Mouse (Mus musculus): ENCODE measurements around the gene D930020B18Rik. TPM values are rescaled to one million over a fixed set of nuclear protein-coding genes. Genes with fewer than 3 reads are reported as not detected.

D930020B18Rik gene
- total and polyA plus RNA-seq, 2 experiments from 2014 or later = 0.31 to 0.90 TPM

GRCm38 (mm10) chr10:121682539-121682938 is 41.2 kb downstream of the D930020B18Rik start:
- Histone ChIP-seq H3K9ac (no peak overlapping the region), H3K4me2 (ENCODE audit: low read depth) (no peak overlapping the region), H3K27me3 (ENCODE audit: insufficient read depth, low read length) (no peaks in the 10 kb centered on the region), H3K27ac (ENCODE audit: low read depth, low read length) (no peak overlapping the region), H3K4me3 (ENCODE audit: low read depth, low read length) (no peak overlapping the region), H3K9me3 (ENCODE audit: low read length) (no peaks in the 10 kb centered on the region), H3K36me3 (ENCODE audit: insufficient read depth) (no peaks in the 10 kb centered on the region), H3K4me1 (ENCODE audit: insufficient read depth) (no peaks in the 10 kb centered on the region)
- 95% methylated on average over 10 of the region's 10 CpGs for WGBS
- no peak for TF ChIP-seq CTCF (IDR thresholded peaks at IDR 0.05; ENCODE audit: low read depth)
- DNase-seq (no peak), ATAC-seq (no peak)

GRCm38 (mm10) chr10:121686153-121686660 is 44.8 kb downstream of the D930020B18Rik start:
- Histone ChIP-seq H3K27me3 (ENCODE audit: insufficient read depth, low read length) (no peaks in the 10 kb centered on the region), H3K36me3 (ENCODE audit: insufficient read depth) (no peaks in the 10 kb centered on the region), H3K4me2 (ENCODE audit: low read depth) (no peak overlapping the region), H3K9ac (no peak overlapping the region), H3K9me3 (ENCODE audit: low read length) (no peaks in the 10 kb centered on the region), H3K27ac (ENCODE audit: low read depth, low read length) (no peak overlapping the region), H3K4me1 (ENCODE audit: insufficient read depth) (0 out of 2 replicates have a peak, but pooled peaks cover 7% of the 10 kb centered on the region), H3K4me3 (ENCODE audit: low read depth, low read length) (no peak overlapping the region)
- TF ChIP-seq CTCF (IDR thresholded peaks at IDR 0.05; ENCODE audit: low read depth) = no peak; the same call in 1 of the 2 replicates
- DNase-seq = no peak
- WGBS = 91% methylated on average over 4 of the region's 4 CpGs
- no peak for ATAC-seq

GRCm38 (mm10) chr10:121687511-121687910 is 46.1 kb downstream of the D930020B18Rik start:
- Histone ChIP-seq H3K27me3 (ENCODE audit: insufficient read depth, low read length) (no peaks in the 10 kb centered on the region), H3K4me2 (ENCODE audit: low read depth) (no peak overlapping the region), H3K9ac (no peak overlapping the region), H3K4me1 (ENCODE audit: insufficient read depth) (0 out of 2 replicates have a peak, but pooled peaks cover 7% of the 10 kb centered on the region), H3K4me3 (ENCODE audit: low read depth, low read length) (no peak overlapping the region), H3K9me3 (ENCODE audit: low read length) (no peaks in the 10 kb centered on the region), H3K36me3 (ENCODE audit: insufficient read depth) (no peaks in the 10 kb centered on the region), H3K27ac (ENCODE audit: low read depth, low read length) (no peak overlapping the region)
- TF ChIP-seq CTCF (IDR thresholded peaks at IDR 0.05; ENCODE audit: low read depth) = no peak
- 72% methylated on average over 7 of the region's 7 CpGs for WGBS
- ATAC-seq = no peak
- DNase-seq = no peak

GRCm38 (mm10) chr10:121689591-121690314 is 48.4 kb downstream of the D930020B18Rik start:
- Histone ChIP-seq H3K4me2 (ENCODE audit: low read depth) (peak overlapping the region; percentile 29), H3K9me3 (ENCODE audit: low read length) (no peaks in the 10 kb centered on the region), H3K36me3 (ENCODE audit: insufficient read depth) (no peaks in the 10 kb centered on the region), H3K9ac (no peak overlapping the region), H3K4me3 (ENCODE audit: low read depth, low read length) (peak overlapping the region; percentile 11; the same call in 1 of the 2 replicates), H3K27me3 (ENCODE audit: insufficient read depth, low read length) (no peaks in the 10 kb centered on the region), H3K27ac (ENCODE audit: low read depth, low read length) (no peak overlapping the region), H3K4me1 (ENCODE audit: insufficient read depth) (0 out of 2 replicates have a peak, but pooled peaks cover 7% of the 10 kb centered on the region)
- DNase-seq (peak; percentile 90), ATAC-seq (peak; percentile 93)
- 19% methylated on average over 15 of the region's 15 CpGs for WGBS
- TF ChIP-seq CTCF (IDR thresholded peaks at IDR 0.05; ENCODE audit: low read depth) = peak; percentile 88

- H3K36me3 ChIP-seq (ENCODE audit: insufficient read depth) = no peaks in the 10 kb centered on the region
- H3K9me3 ChIP-seq (ENCODE audit: low read length) = 0 out of 2 replicates have a peak, but pooled peaks cover 4% of the 10 kb centered on the region
- H3K4me1 ChIP-seq (ENCODE audit: insufficient read depth) = 0 out of 2 replicates have a peak, but pooled peaks cover 7% of the 10 kb centered on the region
- H3K4me2 ChIP-seq (ENCODE audit: low read depth) = 0 out of 2 replicates have a peak overlapping the region, but pooled peaks have one; percentile 13
- no peak overlapping the region for H3K27ac ChIP-seq (ENCODE audit: low read depth, low read length)
- TF ChIP-seq CTCF (IDR thresholded peaks at IDR 0.05; ENCODE audit: low read depth) = no peak
- no peaks in the 10 kb centered on the region for H3K27me3 ChIP-seq (ENCODE audit: insufficient read depth, low read length)
- ATAC-seq (no peak), DNase-seq (no peak)
- 67% methylated on average over 18 of the region's 18 CpGs for WGBS
- no peak overlapping the region for H3K4me3 ChIP-seq (ENCODE audit: low read depth, low read length)
- H3K9ac ChIP-seq = no peak overlapping the region
These were observed 51.7 kb downstream of the D930020B18Rik start for GRCm38 (mm10) chr10:121692944-121693579.

- WGBS = 83% methylated on average over 11 of the region's 11 CpGs
- TF ChIP-seq CTCF (IDR thresholded peaks at IDR 0.05; ENCODE audit: low read depth) = no peak
- Histone ChIP-seq H3K27me3 (ENCODE audit: insufficient read depth, low read length) (no peaks in the 10 kb centered on the region), H3K9ac (no peak overlapping the region), H3K4me1 (ENCODE audit: insufficient read depth) (0 out of 2 replicates have a peak, but pooled peaks cover 6% of the 10 kb centered on the region), H3K4me2 (ENCODE audit: low read depth) (no peak overlapping the region), H3K27ac (ENCODE audit: low read depth, low read length) (no peak overlapping the region), H3K9me3 (ENCODE audit: low read length) (0 out of 2 replicates have a peak, but pooled peaks cover 4% of the 10 kb centered on the region), H3K36me3 (ENCODE audit: insufficient read depth) (no peaks in the 10 kb centered on the region), H3K4me3 (ENCODE audit: low read depth, low read length) (no peak overlapping the region)
- no peak for DNase-seq
- ATAC-seq = no peak
These were observed 53.2 kb downstream of the D930020B18Rik start for GRCm38 (mm10) chr10:121694567-121694966.
